Mouse (Mus musculus) intestine, embryonic 14.5 days (tissue): ENCODE measurements around the gene Crb3. TPM values are rescaled to one million over a fixed set of nuclear protein-coding genes. Genes with fewer than 3 reads are reported as not detected.

Experiments
- ATAC-seq: fragments of 200-750 bp; cut with Nextera tagmentation; replicated peaks from 2 replicates; pipeline ENCODE4 v1.8.0; 2017; ENCODE audit warnings: low read depth, moderate number of reproducible peaks, moderate TSS enrichment, moderate library complexity; ENCODE audit not compliant: low FRiP score, low TSS enrichment
- DNase-seq: peaks from one replicate; pipeline ENCODE4 v3.0.0-alpha.2; 2018; ENCODE audit warnings: low spot score
- H3K27ac ChIP-seq: fragments of 300-500 bp; sonication (generic); 2 replicates; pipeline ENCODE4 v1.5.1; 2014; ENCODE audit warnings: low read depth, mild to moderate bottlenecking, control low read depth
- H3K27me3 ChIP-seq: fragments of 300-500 bp; sonication (generic); replicated peaks from 2 replicates; pipeline ENCODE4 v1.6.1; 2014; ENCODE audit warnings: low read length, control low read depth; ENCODE audit not compliant: control insufficient read depth, insufficient read depth
- H3K36me3 ChIP-seq: fragments of 300-500 bp; sonication (generic); 2 replicates; pipeline ENCODE4 v1.6.1; 2014; ENCODE audit warnings: low read length, control low read depth; ENCODE audit not compliant: control insufficient read depth, insufficient read depth
- H3K4me1 ChIP-seq: fragments of 300-500 bp; sonication (generic); replicated peaks from 2 replicates; pipeline ENCODE4 v1.6.1; 2014; ENCODE audit warnings: low read length, control low read depth, mixed read lengths; ENCODE audit not compliant: control insufficient read depth, insufficient read depth
- H3K4me2 ChIP-seq: fragments of 300-500 bp; sonication (generic); 2 replicates; pipeline ENCODE4 v1.6.1; 2014; ENCODE audit warnings: low read length
- H3K4me3 ChIP-seq: fragments of 300-500 bp; sonication (generic); 2 replicates; pipeline ENCODE4 v1.5.1; 2014; ENCODE audit warnings: low read depth, low read length, control low read depth, mixed read lengths
- H3K9ac ChIP-seq: fragments of 300-500 bp; sonication (generic); 2 replicates; pipeline ENCODE4 v1.6.1; 2014; ENCODE audit warnings: mild to moderate bottlenecking, low read length
- H3K9me3 ChIP-seq: fragments of 300-500 bp; sonication (generic); 2 replicates; pipeline ENCODE4 v1.6.1; 2016; ENCODE audit warnings: low read length, control low read depth; ENCODE audit not compliant: control insufficient read depth
- WGBS: fragments of 180-500 bp; shearing (Covaris S2); extraction: QIAGEN DNeasy Blood & Tissue Kit; methylation state at CpG from one replicate; pipeline ENCODE4 v1.1.7; 2014; 5-methylcytosine and 5-hydroxymethylcytosine counted together
- polyA plus RNA-seq: library from polyadenylated mRNA; unstranded; fragments of >200 nt; fragmentation: Nextera tagmentation; extraction: Ambion mirVana; gene quantifications from 2 replicates; pipeline ENCODE4 v1.2.1, GENCODE M21; 2014

Crb3 gene
- polyA plus RNA-seq, 1 experiment from 2014 or later = 75.4 TPM

DNA sequence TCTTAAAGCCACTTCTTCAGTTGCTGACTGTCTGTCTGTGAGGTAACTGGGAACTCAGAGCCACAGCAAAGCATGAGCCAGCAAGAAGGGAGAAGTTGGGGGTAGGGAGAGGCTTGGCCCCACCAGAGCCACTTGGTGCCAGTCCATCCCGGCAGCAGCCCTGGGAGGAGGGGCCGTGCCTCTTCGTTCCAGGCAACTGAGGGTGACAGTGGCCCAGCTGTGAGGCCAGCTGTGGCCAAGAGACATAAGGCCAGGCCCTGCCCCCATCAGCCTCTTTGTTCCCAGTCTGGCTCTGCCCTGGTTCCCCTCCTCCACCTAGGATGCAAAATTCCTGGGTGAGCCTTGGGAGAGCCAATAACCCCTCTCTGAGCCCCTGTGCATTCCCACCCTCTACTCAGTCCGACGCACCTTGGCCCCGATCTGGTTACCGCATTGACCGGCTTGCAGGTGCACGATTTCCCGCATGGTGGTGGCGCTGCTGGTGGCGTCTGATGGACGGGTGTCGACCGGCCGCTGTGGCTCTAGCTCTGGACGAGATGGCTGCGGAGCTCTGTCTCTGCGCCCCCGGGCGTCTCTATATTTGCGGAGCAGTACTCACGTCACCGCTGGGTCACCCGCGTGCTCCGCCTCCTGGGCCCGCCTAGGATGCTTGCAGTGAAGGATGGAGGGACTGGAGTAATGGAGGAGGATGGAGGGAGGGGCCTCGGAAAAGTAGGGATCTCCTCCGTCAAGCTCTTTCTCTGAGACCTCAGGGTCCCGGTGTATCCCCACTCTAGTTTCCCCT lies 28.3 kb downstream of the Crb3 start, which contains the start of gene Tubb4a:
Tubb4a (minus strand) TSS at position 734 of the 784 bp plus-strand sequence.
- H3K27me3 ChIP-seq = no peaks in the 10 kb centered on the region
- WGBS = under 1% methylated on average over 31 of the region's 31 CpGs

DNA sequence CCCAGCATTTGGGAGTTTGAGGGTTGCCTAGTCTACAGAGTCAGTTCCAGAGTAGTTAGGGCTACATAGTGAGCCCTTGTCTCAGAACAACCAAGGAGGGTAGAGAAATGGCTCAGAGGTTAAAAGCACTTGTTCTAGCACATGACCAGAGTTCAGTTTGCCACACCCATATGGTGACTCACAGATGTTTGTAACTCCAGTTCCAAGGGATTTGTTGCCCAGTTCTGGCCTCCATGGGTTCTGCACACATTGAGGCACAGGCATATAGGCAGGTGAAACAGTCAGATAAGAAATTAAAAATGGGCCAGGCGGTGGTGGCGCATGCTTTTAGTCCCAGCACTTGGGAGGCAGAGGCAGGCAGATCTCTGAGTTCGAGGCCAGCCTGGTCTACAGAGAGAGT lies 35.3 kb downstream of the Crb3 start:
- WGBS = 97% methylated on average over 3 of the region's 3 CpGs
- ATAC-seq (no peak), DNase-seq (no peak)

More for the DNA sequence above, 28.3 kb downstream of the Crb3 start, which contains the start of gene Tubb4a:
- peak within 1 kb of the TSS; percentile 42 for H3K4me3 ChIP-seq
- no peak within 1 kb of the TSS for H3K27ac ChIP-seq
- peak within 1 kb of the TSS; percentile 38 for H3K9ac ChIP-seq
- peak within 1 kb of the TSS; percentile 63 for H3K4me2 ChIP-seq
- H3K9me3 ChIP-seq = no peaks in the 10 kb centered on the region
- peak; percentile 66 for DNase-seq
- H3K36me3 ChIP-seq = no peaks in the 10 kb centered on the region
- peak; percentile 82 for ATAC-seq
- H3K4me1 ChIP-seq = no peaks in the 10 kb centered on the region; the same call in 1 of the 2 replicates

DNA sequence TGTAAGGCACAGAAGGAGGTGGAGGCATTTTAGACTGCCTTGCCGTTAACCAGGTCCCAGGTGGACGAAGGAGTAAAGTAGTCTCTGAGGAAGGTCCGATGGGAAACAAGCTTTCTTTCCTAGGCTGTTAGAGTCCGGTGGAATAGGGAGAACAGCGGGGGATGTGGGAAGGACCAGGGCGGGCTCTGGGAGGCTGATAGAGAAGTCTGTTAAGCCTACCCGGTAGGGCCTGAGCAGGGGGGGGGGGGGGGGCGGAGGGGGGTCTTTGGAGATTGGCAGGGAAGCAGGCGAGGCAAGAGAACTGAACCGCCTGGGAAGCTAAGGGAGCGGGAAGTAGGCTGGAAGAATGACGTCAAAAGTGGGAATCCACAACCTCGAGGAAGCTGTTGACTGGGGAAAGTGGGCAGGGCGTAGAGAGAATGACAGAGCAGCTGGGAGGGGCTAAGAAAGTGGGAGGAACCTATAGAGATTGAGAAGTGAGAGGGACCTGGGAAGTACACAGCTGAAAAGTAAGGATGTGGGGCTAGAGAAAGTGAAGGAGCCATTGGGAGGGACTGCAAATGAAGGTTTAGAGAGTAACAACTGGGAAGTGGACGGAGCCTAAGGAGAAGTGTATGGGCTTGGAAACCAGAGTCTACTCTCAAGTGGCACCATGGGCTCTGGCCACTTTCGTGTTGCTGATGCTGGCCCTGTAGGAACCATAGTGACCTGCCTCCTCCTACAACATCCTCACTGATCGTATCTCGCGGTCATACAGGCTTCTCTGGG lies 37.1 kb downstream of the Crb3 start:
- ATAC-seq (peak; percentile 88), DNase-seq (no peak)
- Histone ChIP-seq H3K27ac (no peak overlapping the region), H3K4me2 (peak overlapping the region; percentile 46), H3K4me3 (peak overlapping the region; percentile 15; the same call in 1 of the 2 replicates), H3K4me1 (no peaks in the 10 kb centered on the region; the same call in 1 of the 2 replicates), H3K9ac (no peak overlapping the region), H3K27me3 (no peaks in the 10 kb centered on the region), H3K9me3 (no peaks in the 10 kb centered on the region), H3K36me3 (no peaks in the 10 kb centered on the region)
- WGBS = under 1% methylated on average over 18 of the region's 19 CpGs

More for the DNA sequence above, 35.3 kb downstream of the Crb3 start:
- Histone ChIP-seq H3K4me2 (no peak overlapping the region), H3K9ac (no peak overlapping the region), H3K27ac (no peak overlapping the region), H3K9me3 (no peaks in the 10 kb centered on the region), H3K36me3 (no peaks in the 10 kb centered on the region), H3K4me1 (no peaks in the 10 kb centered on the region; the same call in 1 of the 2 replicates), H3K27me3 (no peaks in the 10 kb centered on the region), H3K4me3 (no peak overlapping the region)

GRCm38 (mm10) chr17:57096623-57096920 lies 37.7 kb downstream of the Crb3 start:
- Histone ChIP-seq H3K27ac (no peak overlapping the region), H3K4me2 (peak overlapping the region; percentile 46), H3K4me1 (no peaks in the 10 kb centered on the region; the same call in 1 of the 2 replicates), H3K9me3 (no peaks in the 10 kb centered on the region), H3K4me3 (peak overlapping the region; percentile 15; the same call in 1 of the 2 replicates), H3K9ac (no peak overlapping the region), H3K27me3 (no peaks in the 10 kb centered on the region), H3K36me3 (no peaks in the 10 kb centered on the region)
- DNase-seq (peak; percentile 94), ATAC-seq (peak; percentile 88)
- 1% methylated on average over 11 of the region's 11 CpGs for WGBS

DNA sequence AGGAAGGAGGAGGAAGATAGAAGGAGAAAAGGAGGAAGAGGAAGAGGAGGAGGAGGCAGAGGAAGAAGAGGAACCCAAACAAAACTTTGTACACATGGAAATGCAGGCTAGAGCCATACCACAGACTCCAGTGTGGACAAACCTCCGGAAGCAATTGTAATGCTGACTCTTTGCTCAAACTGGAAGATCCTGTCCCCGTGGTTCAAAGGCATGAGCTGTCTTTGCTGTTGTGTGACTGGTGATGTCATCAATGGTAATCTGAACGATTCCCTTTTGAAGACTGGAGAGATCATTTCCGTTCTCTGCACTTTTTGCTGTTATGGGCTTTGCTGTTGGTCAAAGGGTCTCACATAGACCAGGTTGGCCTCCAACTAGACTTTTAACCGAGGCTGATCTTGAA lies 39.4 kb downstream of the Crb3 start:
- Histone ChIP-seq H3K4me1 (no peaks in the 10 kb centered on the region; the same call in 1 of the 2 replicates), H3K4me2 (no peak overlapping the region), H3K27me3 (no peaks in the 10 kb centered on the region), H3K4me3 (no peak overlapping the region), H3K9me3 (no peaks in the 10 kb centered on the region), H3K36me3 (no peaks in the 10 kb centered on the region), H3K27ac (no peak overlapping the region), H3K9ac (no peak overlapping the region)
- WGBS = 79% methylated on average over 5 of the region's 5 CpGs
- DNase-seq = no peak
- ATAC-seq = no peak

DNA sequence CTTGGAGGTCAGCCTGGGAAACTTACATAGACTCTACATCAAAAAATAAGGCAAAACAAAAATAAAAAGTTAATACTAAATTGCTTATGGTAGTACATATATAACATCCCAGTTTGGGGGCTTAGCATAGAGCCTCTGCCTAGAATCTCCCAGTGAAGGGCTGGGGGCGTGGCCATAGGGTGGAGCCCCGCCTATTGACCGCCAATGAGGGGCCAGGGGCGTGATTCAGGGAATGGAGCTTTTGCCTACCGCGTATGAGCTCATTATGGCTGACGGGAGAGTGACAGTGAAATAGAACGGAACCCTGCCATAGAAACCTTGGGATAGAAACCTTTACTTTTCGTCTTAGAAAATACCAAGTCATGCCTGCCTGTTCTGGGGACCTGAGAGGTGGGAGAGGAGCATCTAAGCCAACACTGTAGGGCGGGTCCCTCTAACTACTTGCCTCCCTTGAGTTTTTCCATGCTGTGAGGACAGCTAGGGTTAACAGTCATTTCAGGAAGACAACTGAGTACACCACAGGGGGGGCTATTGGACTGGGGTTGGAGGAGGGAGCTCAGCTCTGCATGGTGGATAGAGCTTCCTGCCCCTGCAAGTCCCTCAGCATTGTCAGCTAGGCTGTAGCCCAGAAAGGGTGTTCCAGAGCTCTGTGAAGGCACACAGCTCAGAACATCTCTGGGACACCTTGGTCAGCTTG lies 40.9 kb downstream of the Crb3 start:
- Histone ChIP-seq H3K9me3 (no peaks in the 10 kb centered on the region), H3K9ac (no peak overlapping the region), H3K4me1 (peaks cover 6% of the 10 kb centered on the region), H3K27me3 (no peaks in the 10 kb centered on the region), H3K4me2 (no peak overlapping the region), H3K36me3 (no peaks in the 10 kb centered on the region), H3K4me3 (no peak overlapping the region), H3K27ac (no peak overlapping the region)
- 13% methylated on average over 10 of the region's 10 CpGs for WGBS
- ATAC-seq (no peak), DNase-seq (no peak)

DNA sequence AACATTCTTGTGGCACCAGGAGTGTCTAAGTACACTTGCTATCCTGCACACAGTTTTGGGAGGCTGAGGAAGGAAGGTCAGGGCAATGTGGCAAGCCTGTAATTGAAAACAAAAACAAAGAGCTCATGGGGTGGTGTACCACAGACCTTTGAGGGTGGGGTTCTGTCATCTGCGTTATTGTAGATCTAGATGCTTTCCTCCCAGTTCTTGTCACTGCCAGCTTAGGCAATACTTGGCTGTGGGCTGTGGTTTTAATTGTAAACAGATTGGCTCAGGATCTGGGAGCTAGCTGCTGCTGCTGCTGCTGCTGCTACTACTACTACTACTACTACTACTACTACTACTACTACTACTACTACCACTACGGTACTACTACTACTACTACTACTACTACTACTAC lies 43.4 kb downstream of the Crb3 start:
- DNase-seq (no peak), ATAC-seq (no peak)
- Histone ChIP-seq H3K36me3 (no peaks in the 10 kb centered on the region), H3K4me1 (peaks cover 17% of the 10 kb centered on the region), H3K4me3 (no peak overlapping the region), H3K4me2 (no peak overlapping the region), H3K27ac (no peak overlapping the region), H3K9me3 (no peaks in the 10 kb centered on the region), H3K27me3 (no peaks in the 10 kb centered on the region), H3K9ac (no peak overlapping the region)
- 84% methylated on average over 2 of the region's 2 CpGs for WGBS

DNA sequence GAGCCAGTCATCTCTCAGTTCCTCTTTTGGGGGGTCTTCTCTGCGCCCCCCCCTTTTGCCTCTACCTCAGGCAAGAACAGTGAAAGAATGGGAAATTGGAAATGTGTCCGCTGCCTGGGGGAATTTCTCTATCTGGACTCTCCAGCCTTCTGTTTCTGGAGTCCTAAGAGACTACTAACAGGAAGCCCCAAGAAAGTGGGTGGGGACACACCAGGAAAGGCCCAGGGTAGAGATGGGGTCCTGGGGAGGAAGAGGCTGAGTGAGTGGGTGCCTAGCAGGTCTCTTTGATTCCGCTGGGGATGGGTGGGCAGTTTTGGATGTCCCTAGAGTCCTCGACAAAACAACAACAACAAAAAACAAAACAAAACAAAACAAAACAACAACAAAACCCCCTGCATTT lies 45.6 kb downstream of the Crb3 start:
- Histone ChIP-seq H3K9ac (peak overlapping the region; percentile 59; the same call in 1 of the 2 replicates), H3K9me3 (no peaks in the 10 kb centered on the region), H3K4me3 (peak overlapping the region; percentile 63), H3K27me3 (no peaks in the 10 kb centered on the region), H3K27ac (no peak overlapping the region), H3K4me2 (peak overlapping the region; percentile 60), H3K36me3 (no peaks in the 10 kb centered on the region), H3K4me1 (peaks cover 17% of the 10 kb centered on the region)
- no peak for DNase-seq
- WGBS = 30% methylated on average over 4 of the region's 4 CpGs
- ATAC-seq = no peak
